Mouse (Mus musculus): ENCODE results near the gene Pitpnm2.

The Pitpnm2 gene

DNA sequence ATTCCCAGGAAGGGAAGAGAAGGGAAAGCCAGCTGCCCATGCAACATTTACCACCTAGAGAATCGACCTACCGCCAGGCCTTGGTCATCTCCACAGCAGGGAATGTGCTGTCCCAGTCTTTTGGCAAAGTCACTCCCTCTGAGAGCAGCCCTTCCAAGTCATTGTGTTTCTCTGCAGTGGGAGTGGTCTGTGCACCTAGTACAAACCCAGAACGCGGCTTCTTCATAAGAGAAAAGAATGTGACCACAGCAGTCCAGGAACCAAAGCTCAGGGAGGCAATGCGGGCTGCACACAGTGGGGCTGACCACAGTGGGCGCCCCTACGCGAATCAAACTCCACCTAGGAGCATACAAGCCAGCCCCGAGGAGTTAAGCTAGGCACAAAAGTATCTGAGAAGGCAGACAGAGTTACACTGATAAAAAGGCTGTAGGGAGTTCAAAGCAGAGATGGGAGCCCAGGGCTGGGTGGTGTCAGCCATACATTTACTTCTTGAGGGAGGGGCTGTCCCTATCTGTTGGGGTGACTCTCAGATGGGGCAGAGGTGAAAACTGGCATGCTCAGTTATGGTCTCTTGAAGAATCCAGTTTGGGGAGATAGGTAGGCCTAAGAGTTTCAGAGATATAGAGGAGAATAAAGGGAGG lies 1.5 kb downstream of the Pitpnm2 start:
- peak; percentile 36 for DNase-seq (ENCODE audit: extremely low spot score)

- DNase-seq (ENCODE audit: extremely low spot score) = no peak
Measured at GRCm38 (mm10) chr5:124247296-124247695, 2.3 kb downstream of the Pitpnm2 start.

DNA sequence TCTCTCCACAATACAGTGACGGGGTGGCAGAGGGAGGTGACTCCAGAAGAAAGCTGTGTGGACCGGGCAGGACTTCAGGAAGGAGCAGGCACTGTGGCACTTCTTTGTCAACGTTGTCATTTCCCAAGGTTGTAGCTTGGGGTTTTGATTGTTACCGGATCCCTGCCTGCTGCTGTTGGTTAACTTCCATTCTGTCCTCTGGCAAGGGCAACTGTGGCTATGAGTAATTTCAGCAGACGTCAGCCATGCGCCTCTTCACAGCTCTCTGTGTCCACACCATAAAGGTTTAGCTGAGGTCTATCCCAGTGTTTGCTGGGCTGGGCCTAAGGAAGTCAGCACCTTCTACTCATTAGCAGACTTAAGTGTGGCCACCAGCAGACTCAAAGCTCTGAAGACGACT lies 4.7 kb downstream of the Pitpnm2 start:
- no peak for DNase-seq (ENCODE audit: extremely low spot score)

- DNase-seq (ENCODE audit: extremely low spot score) = no peak
Measured at GRCm38 (mm10) chr5:124244449-124244848, 5.1 kb downstream of the Pitpnm2 start.

- no peak for DNase-seq (ENCODE audit: extremely low spot score)
Measured at GRCm38 (mm10) chr5:124243236-124243901, 6.2 kb downstream of the Pitpnm2 start.

DNA sequence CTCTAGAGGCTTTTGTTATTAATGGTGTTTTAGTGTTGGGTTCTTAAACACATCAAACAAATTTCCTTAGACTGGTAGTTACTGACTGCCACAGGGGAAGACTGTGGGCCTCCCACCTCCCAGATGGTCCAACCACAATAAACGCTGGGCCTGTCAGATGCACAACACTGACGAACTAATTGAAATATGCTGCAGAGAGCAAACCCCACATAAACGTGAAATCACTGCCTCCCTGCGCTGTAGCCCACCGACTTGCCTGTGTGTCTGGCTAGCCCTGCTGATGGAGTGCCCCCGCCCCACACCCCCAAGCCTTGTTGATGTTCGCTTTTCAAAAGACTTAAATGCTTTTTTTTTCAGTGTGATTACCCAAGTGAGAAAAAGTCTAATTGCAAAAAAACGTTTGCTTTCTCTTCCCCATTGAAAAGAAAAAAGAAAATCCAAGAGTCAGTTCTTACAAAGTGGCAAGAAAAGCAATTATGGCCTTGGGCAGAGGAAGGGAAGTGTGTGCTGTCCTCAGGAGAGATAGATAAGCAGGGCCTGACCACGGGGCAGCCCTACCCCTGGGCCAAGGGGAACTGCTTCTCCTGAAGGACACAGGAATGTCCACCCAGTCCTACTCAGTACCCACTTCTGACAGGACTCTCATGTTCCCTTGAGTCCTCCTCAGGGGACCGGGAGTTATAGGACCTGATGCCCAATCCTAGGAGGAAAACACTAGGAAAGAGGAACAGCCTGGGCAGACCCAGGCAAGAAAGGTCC lies 7.7 kb downstream of the Pitpnm2 start:
- no peak for DNase-seq (ENCODE audit: extremely low spot score)

GRCm38 (mm10) chr5:124240841-124241685 lies 8.5 kb downstream of the Pitpnm2 start:
- peak; percentile 34 for DNase-seq (ENCODE audit: extremely low spot score)

- DNase-seq (ENCODE audit: extremely low spot score) = no peak
Measured at GRCm38 (mm10) chr5:124236180-124236579, 13.4 kb downstream of the Pitpnm2 start.

DNA sequence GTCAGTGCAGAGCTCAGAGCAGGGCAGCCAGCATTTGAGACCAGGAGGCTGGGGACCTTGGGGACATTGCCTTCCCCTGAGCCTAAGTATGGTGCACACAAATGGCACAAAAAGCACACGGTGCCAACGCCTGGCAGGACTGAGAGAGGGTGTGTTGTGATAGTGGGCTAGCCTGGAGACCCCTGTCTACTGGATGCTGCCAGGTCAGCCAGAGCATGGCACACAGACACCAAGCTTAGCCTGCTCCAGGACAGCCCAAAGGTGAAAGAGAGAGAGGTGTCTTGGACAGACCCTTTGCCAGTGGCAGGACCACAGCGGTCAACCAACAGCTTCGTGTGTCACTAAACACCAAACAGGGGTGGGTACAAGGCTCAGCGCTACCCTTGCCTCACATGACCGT lies 14.8 kb downstream of the Pitpnm2 start:
- DNase-seq (ENCODE audit: extremely low spot score) = no peak

GRCm38 (mm10) chr5:124233874-124234661 lies 15.5 kb downstream of the Pitpnm2 start:
- no peak for DNase-seq (ENCODE audit: extremely low spot score)

GRCm38 (mm10) chr5:124233144-124233465 lies 16.5 kb downstream of the Pitpnm2 start:
- DNase-seq (ENCODE audit: extremely low spot score) = no peak

DNA sequence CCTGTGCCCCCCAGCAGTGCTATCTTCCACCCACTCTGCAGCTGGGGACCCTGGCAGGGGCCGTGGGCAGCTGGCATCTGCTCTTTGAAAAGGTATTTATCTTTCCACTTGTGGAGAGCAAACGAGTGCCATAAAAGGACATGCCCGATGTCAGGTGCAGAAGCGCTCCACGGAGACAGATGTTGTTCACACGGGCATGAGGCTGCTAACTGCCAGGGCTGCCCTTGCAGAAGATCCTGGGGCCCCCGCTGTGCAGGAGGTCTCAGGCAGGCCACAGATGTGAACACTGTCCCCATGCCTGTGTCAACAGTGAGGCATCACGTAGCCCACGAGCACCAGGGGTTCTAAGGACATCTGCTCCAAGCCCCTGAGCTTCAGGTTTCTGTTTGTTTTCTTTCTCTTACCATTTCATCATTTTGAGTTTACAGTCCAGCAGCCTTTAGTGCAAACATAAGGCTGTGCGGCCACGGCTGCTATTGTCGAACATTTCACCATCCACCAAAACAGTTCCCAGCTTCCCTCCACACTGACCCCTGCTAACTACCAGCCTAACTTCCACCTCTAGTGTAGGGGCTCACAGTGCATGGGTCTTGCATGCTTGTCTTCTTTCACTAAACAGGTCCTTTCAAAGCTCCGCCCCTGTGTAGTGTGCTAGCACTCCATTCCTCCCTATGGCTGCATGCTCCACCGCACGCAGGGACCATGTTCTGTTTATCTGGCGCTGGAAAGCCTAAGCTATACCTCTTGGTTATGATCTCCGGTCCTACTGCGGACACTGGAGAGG lies 17.0 kb downstream of the Pitpnm2 start:
- no peak for DNase-seq (ENCODE audit: extremely low spot score)

DNA sequence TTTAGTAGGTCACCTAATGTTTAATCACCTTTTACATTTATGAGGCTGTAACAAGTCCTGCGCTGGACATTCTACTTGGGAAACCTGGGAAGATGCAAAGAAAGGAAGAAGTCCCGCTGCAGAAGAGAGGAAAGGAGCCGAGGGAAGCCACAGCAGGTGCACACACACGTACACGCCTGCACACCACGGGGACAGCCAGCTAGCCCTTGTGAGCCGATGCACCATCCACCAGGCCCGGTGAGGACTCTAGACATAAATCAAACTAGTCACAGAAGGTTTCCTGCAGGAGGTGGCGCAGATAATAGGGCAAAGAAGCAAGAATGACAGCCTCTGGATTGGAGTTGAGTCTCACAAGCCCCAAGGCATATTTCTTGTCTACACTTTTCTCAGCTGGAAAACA lies 19.1 kb downstream of the Pitpnm2 start:
- no peak for DNase-seq (ENCODE audit: extremely low spot score)

DNA sequence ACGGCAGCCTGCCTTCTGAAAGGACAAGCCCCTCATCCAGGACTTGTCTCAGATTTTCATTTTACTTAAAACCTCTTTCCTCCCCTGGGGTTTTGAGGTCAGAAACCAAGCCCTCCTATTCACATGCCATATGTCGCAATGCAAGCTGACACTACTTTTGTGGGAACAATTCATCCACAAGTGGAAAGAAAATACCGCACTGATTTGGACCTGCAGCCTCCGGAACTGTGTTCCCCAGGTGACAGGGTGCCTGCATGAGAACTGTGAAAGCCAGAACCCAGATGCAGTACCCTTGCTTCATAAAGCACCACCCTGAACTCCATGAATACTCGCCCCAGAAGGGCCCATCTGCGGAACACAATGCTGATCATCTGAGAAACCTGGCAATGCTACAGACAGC lies 22.4 kb downstream of the Pitpnm2 start:
- no peak for DNase-seq (ENCODE audit: extremely low spot score)

DNA sequence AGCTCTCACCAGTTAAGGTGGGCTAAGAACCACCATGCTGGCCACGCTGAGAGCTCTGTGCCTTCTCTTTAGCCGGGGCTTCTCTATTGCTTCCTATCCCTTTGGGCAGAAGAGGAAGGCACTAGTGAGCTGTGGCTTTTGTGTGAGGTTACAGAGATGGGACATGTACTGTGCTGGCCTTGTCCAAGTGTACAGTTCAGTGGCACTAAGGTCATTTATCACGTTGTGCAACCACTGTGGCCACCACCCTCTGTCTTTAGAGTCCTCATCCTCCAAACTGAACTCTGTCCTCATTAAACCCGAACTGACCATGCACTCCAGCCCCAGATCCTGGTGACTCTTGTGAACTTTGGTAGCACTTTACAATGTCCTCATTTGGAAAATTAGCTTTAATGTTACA lies 23.1 kb downstream of the Pitpnm2 start:
- no peak for DNase-seq (ENCODE audit: extremely low spot score)

DNA sequence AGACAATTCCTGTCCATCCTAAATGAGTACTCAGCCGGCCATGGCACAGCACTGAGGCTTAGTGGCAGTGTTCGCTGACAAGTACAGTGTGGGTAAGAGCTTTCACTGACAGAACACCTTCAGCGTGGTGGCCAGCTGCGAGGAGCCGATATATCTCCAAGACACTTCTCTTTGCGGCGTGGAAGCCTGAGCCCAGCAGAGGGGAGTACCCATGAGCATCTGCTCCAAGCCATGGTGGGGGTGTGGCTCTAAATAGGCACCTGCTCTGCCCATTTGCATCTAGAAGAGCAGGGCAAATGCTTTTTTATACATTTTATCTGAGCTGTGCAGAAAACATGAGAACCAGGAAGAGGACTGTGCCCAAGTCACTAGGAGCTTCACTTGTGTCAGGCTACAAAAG lies 23.7 kb downstream of the Pitpnm2 start:
- DNase-seq (ENCODE audit: extremely low spot score) = no peak

GRCm38 (mm10) chr5:124224321-124225092 lies 25.1 kb downstream of the Pitpnm2 start:
- DNase-seq (ENCODE audit: extremely low spot score) = no peak

DNA sequence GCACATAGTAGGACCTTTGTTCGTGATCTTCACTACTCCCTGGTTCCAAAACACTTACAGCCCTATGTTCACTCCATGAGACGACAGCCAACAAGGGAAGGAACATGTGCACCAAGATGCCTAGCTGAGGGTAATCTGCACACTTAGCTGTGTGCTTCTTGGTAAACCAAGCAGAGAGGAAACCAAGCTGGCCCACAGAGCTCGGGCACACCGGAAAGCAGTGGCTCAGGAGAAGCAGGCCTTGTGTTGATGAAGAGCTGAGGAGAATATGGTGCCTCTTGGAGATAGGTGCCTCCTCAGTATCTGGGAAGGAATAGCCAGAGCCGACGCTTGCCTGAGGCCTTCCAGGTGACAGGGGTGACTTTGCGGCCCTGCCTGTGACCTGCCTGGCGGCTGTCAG lies 26.0 kb downstream of the Pitpnm2 start:
- DNase-seq (ENCODE audit: extremely low spot score) = no peak

DNA sequence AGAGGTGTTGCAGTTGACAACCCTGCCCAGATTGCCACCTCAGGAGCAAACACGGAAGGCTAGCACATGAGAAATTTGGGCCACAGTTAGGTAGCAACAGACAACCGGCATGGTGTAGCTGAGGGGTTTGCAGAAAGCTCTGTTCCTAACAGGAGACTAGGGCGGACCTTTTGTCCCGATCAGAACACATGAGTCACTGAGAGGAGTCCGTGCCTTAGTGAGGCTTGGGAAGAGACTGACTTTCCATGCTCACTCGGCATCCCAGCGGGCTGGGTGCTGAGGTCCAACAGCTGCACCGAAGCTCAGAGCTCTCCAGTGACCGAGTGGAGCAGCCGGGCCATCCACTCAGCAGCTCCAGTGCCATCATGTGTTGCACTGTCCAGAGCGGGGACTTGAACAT lies 26.9 kb downstream of the Pitpnm2 start:
- no peak for DNase-seq (ENCODE audit: extremely low spot score)

DNA sequence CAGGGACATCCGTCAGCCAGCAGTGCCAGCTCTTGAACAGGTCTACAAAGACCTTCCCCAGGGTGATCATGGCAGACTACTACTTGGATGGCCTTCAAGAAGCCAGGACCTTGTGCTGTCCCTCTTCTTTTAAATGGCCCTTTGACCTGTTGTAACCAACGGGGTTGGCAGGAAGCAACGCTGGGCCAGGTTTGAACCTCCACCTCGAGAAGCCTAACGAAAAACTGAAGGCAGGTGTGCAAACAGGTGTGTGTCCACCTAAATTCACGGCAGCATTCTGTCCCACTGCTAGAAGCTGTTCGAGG lies 27.9 kb downstream of the Pitpnm2 start:
- DNase-seq (ENCODE audit: extremely low spot score) = no peak
